ENCODE assay signal across 23 mouse cellular contexts in the genomic region with DNA sequence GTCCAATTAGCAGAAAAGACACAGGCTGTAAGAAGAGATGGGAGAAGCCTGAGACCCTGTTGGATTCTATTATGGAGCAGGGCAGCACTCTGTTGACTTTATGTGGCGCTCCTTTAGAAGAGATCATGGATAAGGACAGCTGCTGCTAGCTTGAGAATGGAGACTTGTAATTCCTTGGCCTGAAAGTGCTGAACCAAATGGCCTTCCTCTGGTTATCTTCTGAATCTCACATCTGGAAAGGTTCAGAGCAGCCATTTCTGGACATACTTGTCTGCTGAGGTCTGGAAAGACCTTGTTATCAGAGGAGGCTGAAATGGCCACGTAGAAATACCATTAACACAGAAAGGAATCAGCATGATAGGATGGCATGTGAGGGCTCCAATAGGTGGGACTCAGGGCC. TPM values are rescaled to one million over a fixed set of nuclear protein-coding genes. Genes with fewer than 3 reads are reported as not detected.
"Had no signal": no experiment of that assay in that cellular context is flagged by ENCODE, and none has a peak within 500 bp of the region (broad histone marks: within the 10 kb centered on the region; RNA-seq: fewer than 3 reads in every experiment).

No protein-coding gene starts in this region.

- H3K27me3 ChIP-seq: lung, embryonic 15.5 days; megakaryocyte, embryonic 14.5 days; midbrain, embryonic 12.5 days; neural tube, embryonic 12.5 days; stomach, embryonic 15.5 days had no signal

- H3K9ac ChIP-seq: lung, embryonic 15.5 days; midbrain, embryonic 12.5 days; neural tube, embryonic 12.5 days; stomach, embryonic 15.5 days had no signal

- H3K9me3 ChIP-seq: lung, embryonic 15.5 days; midbrain, embryonic 12.5 days; neural tube, embryonic 12.5 days; stomach, embryonic 15.5 days had no signal

- H3K36me3 ChIP-seq: lung, embryonic 15.5 days; midbrain, embryonic 12.5 days; neural tube, embryonic 12.5 days; stomach, embryonic 15.5 days had no signal

- H3K4me2 ChIP-seq: lung, embryonic 15.5 days; midbrain, embryonic 12.5 days; neural tube, embryonic 12.5 days; stomach, embryonic 15.5 days had no signal

- H3K27ac ChIP-seq: lung, embryonic 15.5 days; macrophage; midbrain, embryonic 12.5 days; neural tube, embryonic 12.5 days; stomach, embryonic 15.5 days; stomach, postnatal 0 days had no signal

- H3K4me1 ChIP-seq: megakaryocyte, embryonic 14.5 days; midbrain, embryonic 12.5 days; neural tube, embryonic 12.5 days; stomach, embryonic 15.5 days had no signal

- DNase-seq: lung, adult 2 months; lung, postnatal 14 days; lung, postnatal 36 days; midbrain, embryonic 14.5 days; right cerebral cortex, postnatal 14 days; thymus, adult 2 months; thymus, postnatal 25 days; thymus, postnatal 4 days had no signal

- H3K4me3 ChIP-seq: lung, embryonic 15.5 days; megakaryocyte, embryonic 14.5 days; midbrain, embryonic 12.5 days; neural tube, embryonic 12.5 days; stomach, embryonic 15.5 days had no signal

- ATAC-seq: lung, postnatal 0 days had no signal

RNA-seq across cellular contexts. Expression of a gene that starts 59.5 kb away (rescaled TPM):
- total RNA-seq: megakaryocyte progenitor cell, adult 5-6 weeks; midbrain, postnatal 0 days; neutrophil, adult 5-6 weeks had no signal
- polyA plus RNA-seq: liver, embryonic 16.5 days; lung, adult 2 months; lung, embryonic 15.5 days; lung, postnatal 0 days; macrophage; midbrain, embryonic 12.5 days; midbrain, embryonic 14.5 days; midbrain, postnatal 0 days; neural tube, embryonic 12.5 days; neural tube, embryonic 14.5 days; spleen, adult 2 months; stomach, embryonic 15.5 days; stomach, postnatal 0 days; urinary bladder, adult 2 months had no signal
